Mouse (Mus musculus) small intestine, adult 2 months (tissue): ENCODE results near the gene En2.

Experiments used
- CTCF ChIP-seq: fragments of 200-500 bp; IDR thresholded peaks from 2 replicates; pipeline ENCODE4 v1.5.1; 2012; ENCODE audit warnings: low read depth, mild to moderate bottlenecking, control low read depth, inconsistent platforms, low read length, moderate library complexity, mixed read lengths; ENCODE audit not compliant: insufficient replicate concordance, insufficient read length; ENCODE audit errors: extremely low read depth
- POLR2A ChIP-seq: fragments of 200-500 bp; IDR thresholded peaks from 2 replicates; pipeline ENCODE4 v1.6.1; 2012; ENCODE audit warnings: low read depth, mild to moderate bottlenecking, control low read depth, inconsistent platforms, low read length, moderate library complexity

- TF ChIP-seq POLR2A (no peak), CTCF (no peak)
These were observed 30.0 kb downstream of the En2 start for GRCm38 (mm10) chr5:28195473-28195872.
